Mouse (Mus musculus) midbrain, embryonic 12.5 days (tissue): ENCODE results near the gene Ncstn. TPM values are rescaled to one million over a fixed set of nuclear protein-coding genes. Genes with fewer than 3 reads are reported as not detected.
A peak's percentile ranks its signal among the peaks of the same experiment; 100 is the strongest.

ENCODE experiments used
- ATAC-seq: fragments of 200-750 bp; cut with Nextera tagmentation; 2 replicates; pipeline ENCODE4 v1.8.0; 2017; ENCODE audit warnings: low read depth, moderate TSS enrichment, moderate library complexity; ENCODE audit not compliant: low FRiP score
- H3K27ac ChIP-seq: fragments of 300-500 bp; sonication (generic); replicated peaks from 2 replicates; pipeline ENCODE4 v1.5.1; 2016; ENCODE audit warnings: mild to moderate bottlenecking
- H3K27me3 ChIP-seq: fragments of 300-500 bp; sonication (generic); 2 replicates; pipeline ENCODE4 v1.6.1; 2016; ENCODE audit warnings: mild to moderate bottlenecking
- H3K36me3 ChIP-seq: fragments of 300-500 bp; sonication (generic); 2 replicates; pipeline ENCODE4 v1.6.1; 2016
- H3K4me1 ChIP-seq: fragments of 300-500 bp; sonication (generic); 2 replicates; pipeline ENCODE4 v1.6.1; 2016
- H3K4me2 ChIP-seq: fragments of 300-500 bp; sonication (generic); replicated peaks from 2 replicates; pipeline ENCODE4 v1.6.1; 2016; ENCODE audit warnings: mild to moderate bottlenecking, moderate library complexity
- H3K4me3 ChIP-seq: fragments of 300-500 bp; sonication (generic); 2 replicates; pipeline ENCODE4 v1.5.1; 2016; ENCODE audit warnings: mild to moderate bottlenecking
- H3K9ac ChIP-seq: fragments of 300-500 bp; sonication (generic); replicated peaks from 2 replicates; pipeline ENCODE4 v1.6.1; 2016; ENCODE audit warnings: mild to moderate bottlenecking, moderate library complexity
- H3K9me3 ChIP-seq: fragments of 300-500 bp; sonication (generic); 2 replicates; pipeline ENCODE4 v1.6.1; 2016; ENCODE audit warnings: mild to moderate bottlenecking
- WGBS: fragments of 180-500 bp; shearing (Covaris S2); methylation state at CpG from one replicate; pipeline ENCODE4 v1.1.7; 2016; 5-methylcytosine and 5-hydroxymethylcytosine counted together
- polyA plus RNA-seq: library from polyadenylated mRNA; unstranded; fragments of >200 nt; fragmentation: Nextera tagmentation; extraction: Ambion mirVana; gene quantifications from 2 replicates; pipeline ENCODE4 v1.2.1, GENCODE M21; 2016

The Ncstn gene
- polyA plus RNA-seq, 1 experiment from 2014 or later = 128 TPM

DNA sequence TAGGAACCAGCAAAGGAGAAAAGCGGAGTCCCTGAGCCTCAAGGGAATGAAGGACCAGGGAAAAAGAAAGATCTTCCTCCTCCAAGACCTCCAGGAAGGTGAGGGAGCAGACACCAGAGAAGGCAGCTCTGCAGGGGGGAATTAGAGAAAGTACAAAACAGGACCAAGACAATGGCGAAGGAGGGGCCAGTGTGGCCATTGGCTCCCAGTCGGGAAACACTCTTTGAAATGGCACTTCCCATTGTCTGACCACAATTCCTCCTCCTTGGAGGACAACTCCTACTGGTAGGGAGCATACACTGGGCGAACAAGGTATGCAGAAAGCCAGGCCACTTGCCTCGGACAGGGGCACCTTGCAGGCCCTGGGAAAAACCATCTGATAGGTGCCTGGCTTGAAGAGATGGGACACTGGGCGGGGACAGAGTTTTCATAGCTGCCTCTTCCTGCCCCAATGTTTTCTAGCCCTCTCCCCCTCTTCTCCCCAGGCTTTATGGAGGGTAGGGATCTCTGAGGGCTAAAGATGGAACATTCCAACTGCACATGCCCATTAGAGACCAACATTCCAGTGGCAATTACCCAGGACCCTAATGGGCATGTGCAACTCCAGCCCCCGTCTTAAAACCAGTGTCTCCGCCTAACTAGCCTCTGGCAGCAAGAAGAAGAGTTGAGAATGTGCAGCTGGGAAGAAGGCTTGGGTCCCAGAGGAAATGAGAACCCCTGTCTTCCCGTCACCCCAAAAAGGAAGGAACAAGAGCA, 58.3 kb downstream of the Ncstn start:
- Histone ChIP-seq H3K4me1 (peaks cover 79% of the 10 kb centered on the region), H3K27me3 (no peaks in the 10 kb centered on the region), H3K27ac (peak overlapping the region; percentile 97), H3K9me3 (no peaks in the 10 kb centered on the region), H3K9ac (peak overlapping the region; percentile 93), H3K4me3 (peak overlapping the region; percentile 92), H3K4me2 (peak overlapping the region; percentile 81), H3K36me3 (peaks cover 19% of the 10 kb centered on the region)
- no peak for ATAC-seq
- 10% methylated on average over 9 of the region's 9 CpGs for WGBS

DNA sequence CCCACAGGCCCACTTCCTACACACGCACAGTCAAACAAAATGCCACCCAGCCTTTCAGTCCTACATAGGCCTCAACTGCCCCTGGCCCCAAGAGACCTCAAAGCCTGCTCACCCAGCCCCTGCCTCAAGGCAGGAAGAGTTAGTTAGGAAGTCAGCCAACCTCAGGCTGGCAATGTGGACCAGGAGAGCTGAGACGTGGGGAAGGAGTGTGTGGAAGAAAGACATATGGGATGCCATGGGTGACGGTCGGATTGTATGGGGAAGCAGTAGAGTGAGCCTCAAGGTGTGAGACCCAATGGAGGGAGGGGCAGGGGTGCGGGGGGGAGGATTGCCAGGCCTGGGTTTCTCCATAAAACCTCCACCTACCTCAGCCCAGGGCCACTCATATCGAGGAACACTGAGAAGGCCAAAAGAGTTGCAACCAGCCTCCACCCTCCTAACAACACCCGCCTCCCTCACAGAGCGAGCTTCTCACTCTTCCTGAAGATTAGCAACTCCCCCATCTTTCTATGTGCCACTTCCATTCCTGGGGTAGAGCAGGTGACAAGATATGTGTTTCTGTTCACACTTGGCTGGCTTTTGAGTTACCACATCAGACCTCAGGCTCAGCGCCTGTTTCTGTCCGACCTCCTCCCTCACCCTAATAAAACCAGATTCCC, 62.6 kb downstream of the Ncstn start:
- no peak for ATAC-seq

DNA sequence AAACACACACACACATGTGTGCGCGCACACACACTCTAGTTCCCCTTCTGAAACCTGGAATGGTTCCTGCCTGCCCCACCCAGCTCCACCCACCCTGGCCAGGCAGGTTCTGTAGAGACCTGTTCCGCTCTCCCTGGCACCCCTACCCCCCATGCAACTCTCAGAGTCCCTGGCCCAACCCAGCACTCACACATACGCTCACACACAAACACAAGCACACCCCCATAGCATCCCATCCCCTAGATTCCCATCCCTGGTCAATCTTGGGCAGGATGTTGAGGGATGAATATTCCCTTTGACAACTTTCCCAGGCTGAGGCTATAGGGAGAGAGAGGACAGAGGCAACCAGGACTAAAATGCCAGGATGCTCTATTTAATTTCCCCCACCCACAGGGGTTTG, 63.3 kb downstream of the Ncstn start:
- Histone ChIP-seq H3K27me3 (no peaks in the 10 kb centered on the region), H3K9me3 (no peaks in the 10 kb centered on the region), H3K36me3 (peaks cover 23% of the 10 kb centered on the region), H3K4me3 (no peak overlapping the region), H3K4me2 (0 out of 2 replicates have a peak overlapping the region, but pooled peaks have one; percentile 54), H3K9ac (peak overlapping the region; percentile 24; the same call in 1 of the 2 replicates), H3K4me1 (peaks cover 93% of the 10 kb centered on the region), H3K27ac (peak overlapping the region; percentile 99)
- WGBS = 91% methylated on average over 4 of the region's 4 CpGs
- no peak for ATAC-seq

More for the DNA sequence above, 62.6 kb downstream of the Ncstn start:
- H3K9me3 ChIP-seq = no peaks in the 10 kb centered on the region
- no peaks in the 10 kb centered on the region for H3K27me3 ChIP-seq
- H3K4me1 ChIP-seq = peaks cover 93% of the 10 kb centered on the region
- peak overlapping the region; percentile 44 for H3K9ac ChIP-seq
- H3K27ac ChIP-seq = peak overlapping the region; percentile 99
- no peak overlapping the region for H3K4me3 ChIP-seq
- WGBS = 72% methylated on average over 10 of the region's 10 CpGs
- H3K36me3 ChIP-seq = peaks cover 23% of the 10 kb centered on the region
- peak overlapping the region; percentile 54; the same call in 1 of the 2 replicates for H3K4me2 ChIP-seq

DNA sequence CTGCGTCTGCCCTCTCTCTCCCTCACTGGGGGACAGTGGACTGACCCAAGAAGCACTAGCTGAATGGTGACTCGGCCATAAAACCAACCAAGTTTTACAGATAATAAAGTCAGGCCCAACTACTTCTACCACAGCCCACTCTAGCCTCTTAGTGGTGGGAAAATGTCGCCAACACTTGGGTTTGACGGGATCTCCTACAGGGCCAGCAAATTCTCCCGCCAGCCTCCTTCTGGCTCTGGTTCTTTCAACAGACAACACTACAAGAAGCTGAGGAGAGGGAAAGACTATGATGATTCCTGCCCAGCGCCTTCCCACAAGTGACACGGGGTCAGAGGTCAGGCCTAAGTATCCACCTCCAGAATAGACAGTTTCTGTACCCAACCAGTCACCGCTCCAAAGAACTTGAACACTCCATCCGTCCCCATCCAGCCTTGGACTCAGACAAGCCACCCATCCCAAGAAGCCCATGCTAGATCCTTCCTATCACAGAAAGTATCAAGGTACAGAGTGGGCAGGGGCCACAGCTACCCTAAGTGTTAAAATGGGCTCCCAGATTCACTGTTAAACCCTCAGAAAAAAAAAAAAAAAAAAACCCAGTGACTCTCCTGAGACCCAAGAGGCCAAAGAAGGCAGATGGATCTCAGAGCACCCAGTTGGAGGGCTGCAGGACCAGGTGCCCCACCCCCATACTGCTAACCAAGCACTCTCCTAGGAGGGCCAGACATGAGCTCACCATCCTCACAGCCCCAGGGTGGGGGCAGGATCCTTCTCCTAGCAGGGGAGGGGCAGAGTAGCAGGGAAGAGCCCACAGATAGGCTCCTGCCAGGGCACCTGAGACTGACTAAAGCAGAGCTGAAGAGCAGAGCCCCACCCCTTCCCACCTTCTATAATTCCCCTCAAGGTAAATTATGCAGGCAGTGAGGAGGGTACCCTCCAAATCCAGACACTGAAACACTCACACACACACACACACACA, 64.0 kb downstream of the Ncstn start:
- Histone ChIP-seq H3K4me1 (peaks cover 93% of the 10 kb centered on the region), H3K9me3 (no peaks in the 10 kb centered on the region), H3K4me2 (peak overlapping the region; percentile 54), H3K27me3 (no peaks in the 10 kb centered on the region), H3K36me3 (peaks cover 21% of the 10 kb centered on the region), H3K4me3 (no peak overlapping the region), H3K27ac (peak overlapping the region; percentile 99), H3K9ac (no peak overlapping the region)
- WGBS = 68% methylated on average over 9 of the region's 9 CpGs
- no peak for ATAC-seq

DNA sequence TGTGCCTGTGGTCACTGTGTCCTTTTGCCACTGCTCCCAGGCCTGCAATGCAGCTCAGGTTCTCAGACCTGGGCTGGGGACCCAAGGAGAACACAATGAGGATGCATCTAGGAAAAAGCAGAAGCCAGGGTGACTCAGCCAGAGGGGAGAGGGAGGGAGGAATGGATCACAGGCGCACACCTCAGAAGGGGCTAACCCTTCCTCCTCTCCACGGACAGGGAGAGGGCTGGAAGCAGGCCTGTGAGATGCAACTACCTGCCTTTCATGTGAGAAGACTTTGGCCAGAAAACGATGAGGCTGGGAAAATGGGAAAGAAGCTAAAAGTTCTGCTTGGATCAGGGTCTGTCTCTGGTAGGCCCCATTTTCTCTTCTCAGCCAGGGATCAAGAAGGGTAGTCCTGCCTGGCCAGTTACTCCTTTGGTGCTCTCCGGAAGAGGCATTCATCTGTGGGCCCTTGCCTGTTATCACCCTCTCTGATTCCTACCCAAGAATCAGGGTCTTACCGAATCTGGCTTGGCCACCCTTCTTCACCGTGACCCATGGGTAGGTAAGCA, 65.0 kb downstream of the Ncstn start:
- Histone ChIP-seq H3K4me1 (peaks cover 95% of the 10 kb centered on the region), H3K9ac (peak overlapping the region; percentile 59), H3K9me3 (no peaks in the 10 kb centered on the region), H3K27ac (peak overlapping the region; percentile 99), H3K36me3 (peaks cover 27% of the 10 kb centered on the region), H3K4me3 (peak overlapping the region; percentile 23; the same call in 1 of the 2 replicates), H3K27me3 (no peaks in the 10 kb centered on the region), H3K4me2 (peak overlapping the region; percentile 54)
- WGBS = 44% methylated on average over 6 of the region's 6 CpGs
- no peak for ATAC-seq

DNA sequence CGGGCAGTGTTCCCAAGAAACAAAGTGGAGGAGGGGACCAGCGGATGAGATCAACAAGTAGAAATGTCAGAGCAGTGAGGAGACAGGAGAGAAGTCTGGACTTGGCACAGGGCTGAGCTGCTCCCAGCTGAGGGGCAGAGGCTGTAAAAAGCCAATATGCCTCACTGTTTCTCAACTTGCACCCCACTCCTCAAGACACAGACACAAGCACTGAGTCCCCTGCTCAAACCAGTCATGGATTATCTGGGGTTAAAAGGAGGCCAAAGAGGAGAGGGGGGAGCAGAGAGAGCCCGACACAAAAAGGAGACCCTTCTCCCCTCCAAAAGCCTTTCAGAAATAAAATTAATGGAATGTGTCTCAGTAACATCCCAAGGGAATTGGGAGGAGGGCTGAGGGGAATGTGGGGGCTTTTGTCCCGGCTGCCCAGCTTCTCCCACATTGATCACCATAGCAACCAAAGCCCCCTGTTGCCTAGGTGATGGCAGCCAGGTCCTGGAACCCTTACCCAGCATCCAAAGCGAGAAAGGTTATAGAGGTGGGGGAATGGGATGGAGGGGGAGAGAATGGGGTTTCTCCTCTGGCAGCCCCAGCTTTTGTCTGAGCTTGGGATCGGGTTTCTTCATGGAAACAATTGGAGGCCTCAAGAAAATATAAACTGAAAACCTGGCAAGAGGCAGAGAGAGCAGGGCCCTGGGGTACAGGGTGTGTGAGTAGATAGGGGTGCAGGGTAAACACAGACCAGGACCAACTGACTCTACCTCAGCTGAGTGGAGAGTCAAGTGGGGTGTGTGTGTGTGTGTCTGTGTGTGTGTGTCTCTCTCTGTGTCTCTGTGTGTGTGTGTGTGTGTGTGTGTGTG, 65.7 kb downstream of the Ncstn start:
- peaks cover 25% of the 10 kb centered on the region for H3K36me3 ChIP-seq

DNA sequence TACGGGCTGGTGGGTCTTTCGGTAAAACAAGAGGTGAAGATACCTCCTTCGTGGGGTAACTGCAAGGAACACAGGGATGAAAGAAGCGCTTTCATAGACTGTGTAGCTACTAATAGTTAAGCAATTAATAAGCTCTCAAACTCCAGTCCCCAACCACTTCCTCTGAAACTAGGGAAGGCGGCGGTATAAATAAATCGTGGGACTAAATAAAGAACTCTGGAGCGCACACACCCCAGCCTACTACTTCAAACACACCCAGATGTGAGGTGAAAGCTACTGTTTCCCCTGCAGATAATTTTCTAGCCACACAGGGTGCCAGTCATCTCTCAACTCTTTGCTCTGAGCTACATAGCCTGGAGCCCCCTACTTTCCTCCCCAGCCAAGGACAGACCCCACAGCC, 66.6 kb downstream of the Ncstn start:
- peak overlapping the region; percentile 99 for H3K27ac ChIP-seq
- H3K27me3 ChIP-seq = no peaks in the 10 kb centered on the region
- H3K9me3 ChIP-seq = no peaks in the 10 kb centered on the region
- H3K4me3 ChIP-seq = peak overlapping the region; percentile 24
- ATAC-seq = no peak
- H3K36me3 ChIP-seq = peaks cover 30% of the 10 kb centered on the region
- WGBS = 53% methylated on average over 8 of the region's 8 CpGs
- peaks cover 90% of the 10 kb centered on the region for H3K4me1 ChIP-seq
- peak overlapping the region; percentile 54 for H3K4me2 ChIP-seq
- peak overlapping the region; percentile 55 for H3K9ac ChIP-seq

More for the DNA sequence above, 65.7 kb downstream of the Ncstn start:
- H3K4me2 ChIP-seq = peak overlapping the region; percentile 54
- peaks cover 94% of the 10 kb centered on the region for H3K4me1 ChIP-seq
- ATAC-seq = peak; percentile 88
- no peaks in the 10 kb centered on the region for H3K9me3 ChIP-seq
- peak overlapping the region; percentile 99 for H3K27ac ChIP-seq
- H3K4me3 ChIP-seq = peak overlapping the region; percentile 24
- H3K27me3 ChIP-seq = no peaks in the 10 kb centered on the region
- H3K9ac ChIP-seq = peak overlapping the region; percentile 59
- WGBS = 4% methylated on average over 6 of the region's 6 CpGs

Other genes with a start within 250 kb of the Ncstn start
- 0.64 and 0.99 TPM in 2 replicates for gene Cd84, start 243.1 kb downstream of the Ncstn start, polyA plus RNA-seq
- 0.09 TPM in 1 of 2 replicates, not detected in the other for gene Gm10521, start 187.1 kb downstream of the Ncstn start, polyA plus RNA-seq
- not detected in 2 replicates for gene Slamf6, start 165.3 kb downstream of the Ncstn start, polyA plus RNA-seq
- 56.9 and 60.9 TPM in 2 replicates for gene Vangl2, start 54.4 kb downstream of the Ncstn start, polyA plus RNA-seq
- 11.1 and 11.5 TPM in 2 replicates for gene Nhlh1, start 25.2 kb downstream of the Ncstn start, polyA plus RNA-seq
- 219 and 220 TPM in 2 replicates for gene Copa, start 266 bp downstream of the Ncstn start, polyA plus RNA-seq
- gene Pex19, start 44.0 kb upstream of the Ncstn start, polyA plus RNA-seq = 168 and 185 TPM in 2 replicates
- 130 and 133 TPM in 2 replicates for gene Dcaf8, start 65.3 kb upstream of the Ncstn start, polyA plus RNA-seq
- gene Pea15a, start 124.0 kb upstream of the Ncstn start, polyA plus RNA-seq = 350 and 356 TPM in 2 replicates
- gene Casq1, start 137.1 kb upstream of the Ncstn start, polyA plus RNA-seq = 1.9 and 2.1 TPM in 2 replicates
- not detected in 2 replicates for gene Atp1a4, start 175.6 kb upstream of the Ncstn start, polyA plus RNA-seq
- 103 and 106 TPM in 2 replicates for gene Igsf8, start 178.8 kb upstream of the Ncstn start, polyA plus RNA-seq
- 12.8 and 13.2 TPM in 2 replicates for gene Atp1a2, start 215.3 kb upstream of the Ncstn start, polyA plus RNA-seq
- gene Kcnj9, start 246.5 kb upstream of the Ncstn start, polyA plus RNA-seq = 1.7 and 2.7 TPM in 2 replicates